Mouse (Mus musculus) frontal cortex, adult 2 months (tissue): ENCODE results near the gene Samd10. TPM values are rescaled to one million over a fixed set of nuclear protein-coding genes. Genes with fewer than 3 reads are reported as not detected.

Experiments
- DNase-seq, 2 experiments: peaks; one replicate each; pipeline ENCODE4 v3.0.0; 2022; ENCODE audit warnings: low spot score in 1 of 2; ENCODE audit errors: extremely low spot score in 1 of 2
- polyA plus RNA-seq: library from polyadenylated mRNA; depleted of rRNA; stranded (reverse); fragments of >200 nt; gene quantifications from 2 replicates; pipeline ENCODE4 v1.2.3, GENCODE M21; 2012

Gene Samd10
- polyA plus RNA-seq, 1 experiment = 30.6 TPM

DNA sequence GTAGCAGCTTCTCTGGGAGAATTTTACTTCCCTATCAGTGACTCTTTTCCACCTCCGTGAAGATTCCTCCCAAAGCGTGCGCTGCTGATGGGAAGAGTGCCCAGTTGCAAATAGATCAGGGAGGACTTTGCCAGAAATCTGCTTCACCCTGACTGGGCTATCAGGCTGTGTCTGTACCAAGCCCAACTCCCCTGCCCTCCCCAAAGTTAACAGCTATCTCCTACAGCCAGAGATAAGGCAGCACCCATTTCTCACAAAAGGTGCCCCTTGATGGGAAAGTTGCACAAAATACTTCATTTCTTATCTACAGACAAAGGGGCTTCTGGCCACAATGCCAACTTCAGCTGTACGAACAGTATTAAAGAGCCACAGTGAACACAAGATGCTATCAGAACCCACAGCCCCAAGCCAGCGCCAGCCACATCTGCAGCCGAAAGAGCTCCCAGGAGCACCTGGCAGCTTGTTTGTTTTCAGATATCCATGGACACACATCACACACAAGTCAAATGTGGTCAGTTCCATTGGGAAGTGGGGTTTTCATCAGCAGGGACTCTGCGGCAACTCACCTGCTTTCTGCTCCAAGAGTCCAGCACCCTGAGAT, 20.9 kb downstream of the Samd10 start:
- peak in 1 of 2 experiments; percentile 47 for DNase-seq

DNA sequence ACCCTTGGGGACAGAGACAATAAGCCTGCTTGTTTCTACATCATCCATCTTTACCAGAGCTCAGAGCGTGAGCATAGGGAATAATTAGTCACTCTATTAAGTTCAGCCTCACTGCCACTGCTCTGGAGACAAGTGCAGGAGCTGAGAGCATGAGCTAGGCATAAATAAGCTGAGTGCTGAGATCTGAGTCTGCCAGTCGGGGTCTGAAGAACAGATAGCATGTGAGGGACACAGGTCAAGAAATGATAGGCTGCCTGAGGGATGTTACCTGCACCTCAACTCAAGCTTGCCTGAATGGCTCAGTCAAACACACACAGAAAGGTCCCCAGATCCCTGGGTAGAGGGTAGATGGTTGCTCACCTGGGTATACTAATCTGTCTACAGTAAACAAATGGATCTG, 21.9 kb downstream of the Samd10 start:
- DNase-seq = no peak

DNA sequence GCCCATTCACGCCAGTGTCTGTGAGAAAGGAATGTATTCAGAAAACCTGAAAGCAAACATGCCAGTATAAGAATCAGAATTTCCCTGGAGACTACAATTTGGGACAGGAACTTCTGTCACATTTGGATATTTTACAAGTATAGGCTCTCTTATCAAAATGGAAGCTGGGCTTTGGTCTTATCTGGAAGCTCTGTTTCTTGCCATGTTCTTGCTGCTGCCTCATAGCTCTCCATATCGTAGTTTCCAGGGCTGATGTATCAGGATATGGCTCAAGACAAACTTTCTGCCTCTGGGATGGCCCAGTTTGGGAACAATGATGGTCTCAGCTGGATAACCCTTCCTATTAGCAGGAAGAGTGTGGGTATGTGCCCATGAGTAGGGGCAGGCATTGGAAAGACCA, 22.4 kb downstream of the Samd10 start:
- no peak for DNase-seq

DNA sequence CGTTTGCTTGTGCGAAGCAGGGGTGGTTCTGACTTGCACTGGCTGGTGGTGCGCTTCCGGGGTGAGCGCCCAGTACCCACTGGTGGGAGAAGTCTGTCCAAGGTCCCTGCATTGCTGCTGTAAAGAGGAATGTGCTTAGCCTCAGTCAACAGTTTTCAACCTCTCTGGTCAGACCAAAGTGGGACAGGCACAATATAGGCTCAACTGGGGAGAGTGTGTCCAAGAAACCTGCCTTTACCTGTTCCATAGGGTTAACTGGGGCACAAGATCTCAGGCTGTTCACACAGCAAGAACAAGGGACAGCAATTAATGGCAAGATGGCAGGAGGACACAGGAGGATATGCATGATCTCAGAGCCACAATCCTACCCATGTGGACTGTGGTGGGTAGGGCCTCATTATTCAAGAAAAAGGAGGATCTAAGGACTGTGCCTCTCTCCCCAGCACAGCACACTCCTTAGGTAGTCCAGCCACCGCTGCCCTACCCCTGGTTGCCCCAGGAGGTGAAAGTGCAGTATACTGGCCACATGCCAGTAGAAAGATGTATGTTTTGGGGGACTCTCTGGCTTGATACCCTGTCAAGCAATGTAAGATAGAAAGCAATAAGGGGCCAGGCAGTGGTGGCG, 24.0 kb downstream of the Samd10 start:
- no peak for DNase-seq

DNA sequence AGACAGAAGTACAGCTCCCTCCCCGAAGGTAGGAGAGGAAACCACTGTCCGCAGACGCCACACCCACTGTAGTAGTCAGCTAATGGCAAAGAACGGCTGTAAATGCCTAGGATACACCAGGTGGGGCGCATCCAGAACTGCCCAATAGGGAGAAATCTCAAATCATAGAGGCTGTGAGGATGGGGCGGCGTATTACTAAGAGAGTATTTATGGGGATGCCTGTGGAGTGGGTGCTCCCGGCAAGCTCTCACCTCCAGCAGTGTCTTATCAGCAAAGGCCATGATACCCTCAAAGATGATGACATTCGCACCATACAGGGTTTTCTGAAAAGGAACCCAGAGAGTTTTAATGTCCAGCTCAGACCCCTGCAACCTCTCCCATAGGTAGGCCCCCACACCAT, 25.1 kb downstream of the Samd10 start:
- DNase-seq = no peak

DNA sequence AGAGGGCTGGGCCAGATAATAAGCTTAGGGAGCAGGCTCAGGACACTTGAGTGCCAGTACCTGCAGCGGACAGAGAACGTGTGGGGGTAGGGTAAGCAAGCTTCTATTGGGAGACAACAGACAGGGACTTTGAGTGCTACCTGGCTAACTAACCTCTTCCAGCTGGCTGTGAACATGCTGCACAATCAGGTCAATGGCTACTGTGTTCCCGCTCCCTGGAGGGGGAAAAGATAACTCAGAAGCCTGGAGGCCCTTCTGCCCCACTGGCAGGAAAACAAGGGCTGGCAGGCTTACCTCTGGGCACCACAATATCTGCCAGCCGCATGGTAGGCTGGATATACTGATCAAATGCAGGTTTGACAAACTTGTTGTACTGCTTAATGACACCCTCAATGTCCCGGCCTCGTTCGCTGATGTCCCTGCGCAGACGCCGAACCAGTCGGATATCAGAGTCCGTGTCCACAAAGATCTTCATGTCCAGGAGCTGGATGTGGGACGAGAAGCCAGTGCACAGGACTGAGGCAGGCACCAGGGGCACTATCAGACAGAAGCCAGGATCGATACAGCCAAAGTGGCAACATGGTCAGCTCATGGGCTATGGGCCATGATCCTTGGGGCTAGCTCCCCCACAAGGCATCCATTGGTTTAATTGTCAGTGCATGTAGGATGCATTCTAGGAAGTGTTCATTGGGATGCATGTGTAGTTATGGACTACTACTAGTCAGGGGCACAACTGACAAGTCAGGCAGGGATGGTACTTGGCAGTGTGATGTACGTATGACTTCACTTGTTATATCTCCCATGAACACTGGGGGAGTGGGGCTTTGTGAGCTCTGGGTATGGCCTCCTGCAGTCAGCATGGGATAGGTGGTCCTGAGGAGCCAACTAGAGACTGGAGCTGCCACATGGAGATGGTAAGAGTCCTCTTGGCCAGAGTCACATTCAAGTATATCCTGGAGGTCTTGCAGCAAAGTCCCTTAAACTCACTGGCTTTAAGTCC, 25.8 kb downstream of the Samd10 start:
- no peak for DNase-seq

DNA sequence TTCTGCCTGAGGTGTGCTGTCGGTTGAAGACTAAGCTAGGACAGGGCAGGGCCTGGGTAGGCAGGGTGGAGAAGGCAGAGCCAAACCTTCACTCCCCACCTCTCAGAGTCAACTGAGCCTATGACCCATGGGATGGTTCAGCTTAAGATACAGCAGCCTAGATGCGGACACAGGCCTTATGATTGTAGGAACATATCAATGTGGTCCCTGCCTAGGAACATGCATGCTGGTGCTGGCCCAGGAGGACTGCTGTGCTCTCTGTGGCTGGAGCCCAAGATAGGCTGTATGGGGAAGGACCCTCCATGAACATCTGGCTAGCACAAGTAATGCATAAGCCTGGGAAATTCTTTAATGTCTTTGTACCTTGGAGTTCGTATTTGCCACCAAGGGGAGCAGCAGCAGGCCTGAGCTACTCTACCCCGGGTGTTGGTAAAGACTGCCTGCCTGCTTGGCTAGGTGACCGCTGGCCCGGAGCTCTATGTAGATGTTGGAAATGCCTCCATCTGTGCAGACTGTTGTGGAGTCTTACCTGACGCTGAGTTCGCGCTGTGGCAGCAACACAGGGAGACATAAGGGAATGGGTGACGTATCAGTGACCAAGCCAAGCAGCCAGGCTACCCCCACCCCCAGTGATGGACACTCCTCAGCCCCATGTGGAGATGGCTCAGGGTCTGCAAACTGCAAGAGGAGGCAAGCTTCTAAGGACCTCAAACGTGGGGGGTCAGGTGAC, 26.9 kb downstream of the Samd10 start:
- no peak for DNase-seq

DNA sequence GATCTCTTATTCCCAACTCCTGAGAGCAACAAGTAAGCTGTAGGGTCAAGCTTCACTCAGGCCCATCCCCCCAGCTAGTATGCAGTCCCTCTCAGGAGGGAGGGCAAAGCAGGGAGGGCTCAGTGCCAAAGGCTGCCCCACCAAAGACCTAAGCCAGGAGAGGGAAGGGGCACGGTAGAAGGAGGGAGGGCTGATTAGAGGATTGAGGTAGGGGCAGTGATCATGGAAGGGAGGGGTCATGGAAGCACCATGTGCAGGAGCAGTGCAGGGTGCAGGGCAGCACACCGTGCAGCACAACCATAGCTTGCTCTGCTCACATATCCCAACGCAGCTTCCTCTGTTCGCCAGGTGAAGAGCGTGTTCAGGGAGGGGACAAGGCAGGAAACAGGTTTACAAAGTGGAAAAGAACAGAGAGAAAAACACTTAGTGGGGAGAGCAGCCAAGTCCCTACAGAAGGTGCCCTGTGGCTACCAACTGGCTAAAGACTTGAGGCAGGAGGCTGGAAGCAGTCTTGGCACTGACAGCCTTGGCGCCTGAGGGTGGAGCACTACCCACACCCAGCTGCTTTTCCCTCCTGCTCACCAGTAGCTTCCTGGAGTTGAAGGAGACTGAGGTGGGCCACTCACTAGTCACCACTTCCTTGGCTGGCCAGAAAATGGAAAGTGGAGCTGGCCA, 28.0 kb downstream of the Samd10 start:
- DNase-seq = peak in 1 of 2 experiments; percentile 41

DNA sequence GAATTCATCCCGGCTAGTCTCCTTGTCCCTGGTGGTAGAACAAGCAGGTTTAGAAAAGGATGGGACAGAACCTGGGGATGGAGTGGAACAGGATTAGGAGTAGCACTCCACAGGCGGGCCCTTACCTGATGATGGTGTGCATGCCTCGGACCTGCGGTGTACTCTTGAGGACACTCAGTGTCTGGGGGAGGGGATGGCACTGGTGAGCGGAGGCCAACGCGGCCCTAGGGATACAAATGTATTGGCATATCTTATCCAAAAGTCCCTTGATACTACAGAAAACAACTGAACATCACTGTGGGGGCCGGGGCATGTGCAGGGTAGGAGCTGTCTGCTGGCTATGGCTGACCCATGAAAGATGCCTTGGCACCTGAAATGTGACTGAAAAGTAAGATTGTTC, 28.6 kb downstream of the Samd10 start:
- DNase-seq = no peak

DNA sequence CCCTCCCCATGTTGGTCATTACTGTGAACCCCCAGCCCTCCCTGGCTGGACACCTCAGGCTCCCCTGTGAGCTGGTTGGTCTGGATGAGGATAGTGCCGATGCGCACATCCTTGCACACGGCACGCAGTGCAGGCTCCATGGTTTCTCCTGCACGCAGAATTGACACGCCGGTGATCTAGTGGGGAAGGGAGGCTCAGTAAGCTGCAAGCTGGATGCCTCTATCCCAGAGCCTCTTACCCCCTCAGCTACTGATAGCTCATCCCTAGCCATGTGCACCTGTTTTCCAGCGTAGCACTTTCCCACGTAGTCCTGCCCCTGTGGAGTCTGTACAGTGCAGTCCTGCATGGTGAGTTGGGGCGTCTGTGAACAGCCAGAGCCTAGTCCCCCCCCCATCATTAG, 29.2 kb downstream of the Samd10 start:
- no peak for DNase-seq

DNA sequence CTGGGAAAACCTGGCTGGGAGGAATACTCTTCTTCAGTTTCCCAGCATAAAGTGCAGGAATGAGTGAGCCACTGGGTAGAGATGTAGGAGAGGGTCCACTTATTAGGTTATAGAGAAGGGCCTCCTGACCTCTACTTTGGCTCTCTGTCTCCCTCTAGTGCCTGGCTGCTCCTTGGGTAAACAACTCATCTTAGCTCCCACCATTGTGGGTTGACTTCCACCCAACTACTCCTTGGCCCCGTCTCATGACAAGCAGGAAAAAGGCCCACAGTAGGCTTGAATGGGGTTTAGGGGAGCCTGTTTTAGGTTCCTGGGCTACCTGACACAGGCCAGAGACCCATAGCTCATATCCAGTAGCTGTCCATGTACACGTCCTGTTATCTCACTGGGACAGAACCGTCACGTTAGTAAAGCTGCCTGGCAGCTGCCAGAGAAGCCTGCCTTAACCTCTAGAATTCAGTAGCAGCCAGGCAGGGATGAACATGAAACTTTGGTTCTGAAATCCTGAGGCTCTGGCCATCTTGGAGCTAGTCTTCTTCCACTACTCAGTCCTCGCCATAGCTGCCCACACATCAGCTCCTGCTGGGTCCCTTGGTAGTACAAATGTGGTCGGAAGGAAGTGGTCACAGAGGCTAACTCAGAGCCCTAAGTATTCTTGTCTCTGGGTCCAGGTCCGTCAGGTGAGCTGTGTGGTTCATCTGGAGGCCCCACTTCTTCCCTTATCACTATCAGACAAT, 30.6 kb downstream of the Samd10 start:
- peak in 1 of 2 experiments; percentile 45 for DNase-seq

DNA sequence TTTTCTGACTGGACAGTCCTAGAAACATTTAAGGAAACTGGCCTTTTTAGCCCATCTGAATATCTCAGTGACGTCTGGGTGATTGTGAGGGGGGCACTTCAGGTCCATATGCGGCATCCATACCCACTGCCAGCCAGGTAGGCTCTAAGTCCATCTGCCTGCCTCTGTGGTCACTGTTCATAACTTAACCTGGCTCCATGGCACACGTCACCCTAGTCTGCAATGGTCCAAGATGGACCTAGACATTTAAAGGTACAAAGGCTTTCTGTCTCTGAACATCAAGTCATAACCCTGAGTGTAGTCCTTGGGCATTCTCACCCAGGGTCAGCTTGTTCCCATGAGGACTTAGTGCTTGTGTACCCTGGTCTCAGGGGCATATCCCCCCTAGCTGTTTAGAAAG, 31.7 kb downstream of the Samd10 start:
- no peak for DNase-seq

DNA sequence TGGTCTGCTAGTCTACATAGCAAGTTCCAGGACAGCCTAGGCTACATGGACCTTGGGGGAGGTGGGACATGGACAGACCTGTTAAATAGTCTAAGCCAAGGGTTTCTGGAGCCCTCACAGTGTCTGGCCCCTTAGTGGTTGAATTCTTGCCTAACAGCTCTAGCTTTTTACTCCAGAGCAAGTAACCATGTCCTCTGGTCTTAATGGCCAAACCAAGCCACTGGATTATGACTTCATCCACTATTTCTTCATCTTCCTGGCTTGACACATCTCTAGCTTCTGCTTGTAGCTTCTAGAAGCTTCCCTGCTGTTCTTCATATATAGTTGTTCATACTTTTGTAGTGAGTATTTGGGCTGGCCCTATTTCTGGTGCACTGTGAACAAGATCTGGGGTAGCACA, 45.2 kb downstream of the Samd10 start:
- DNase-seq = no peak

DNA sequence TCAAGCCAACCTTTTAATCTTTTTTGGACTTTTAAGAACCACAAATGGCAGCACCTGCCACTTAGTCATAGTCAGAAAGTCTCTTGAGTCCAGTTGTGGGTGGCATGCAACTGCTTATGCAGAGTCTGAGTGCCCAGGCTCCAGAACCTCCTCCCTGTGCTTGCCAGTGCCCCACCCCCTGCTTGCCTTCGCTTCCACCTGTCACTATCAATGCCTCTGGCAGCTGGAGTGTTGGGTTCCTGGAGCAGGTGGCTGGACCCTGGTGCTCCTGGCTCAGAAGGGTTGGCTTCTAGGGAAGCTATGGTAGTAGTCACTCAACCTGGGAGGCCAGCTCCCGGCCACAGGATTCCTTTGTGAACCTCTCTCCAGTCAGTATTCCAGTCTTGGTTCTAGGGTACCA, 48.8 kb downstream of the Samd10 start:
- no peak for DNase-seq

DNA sequence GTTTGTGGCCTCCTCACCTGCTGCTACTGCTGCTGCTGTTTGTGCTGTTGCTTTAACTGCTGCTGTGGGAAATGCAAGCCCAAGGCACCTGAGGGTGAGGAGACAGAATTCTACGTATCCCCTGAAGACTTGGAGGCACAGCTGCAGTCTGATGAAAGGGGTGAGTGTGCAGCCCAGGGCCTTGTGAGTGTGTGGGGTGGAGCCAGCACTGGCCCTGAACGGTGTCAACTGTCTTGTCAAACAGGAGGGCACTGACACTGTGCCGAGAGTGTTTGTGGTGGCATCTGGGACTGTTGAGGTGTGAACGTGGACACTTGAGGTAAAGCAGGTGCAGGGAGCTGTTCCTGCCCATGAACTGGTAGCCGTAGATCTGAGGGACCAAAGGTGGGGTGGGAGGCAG, 50.3 kb downstream of the Samd10 start:
- DNase-seq = no peak

DNA sequence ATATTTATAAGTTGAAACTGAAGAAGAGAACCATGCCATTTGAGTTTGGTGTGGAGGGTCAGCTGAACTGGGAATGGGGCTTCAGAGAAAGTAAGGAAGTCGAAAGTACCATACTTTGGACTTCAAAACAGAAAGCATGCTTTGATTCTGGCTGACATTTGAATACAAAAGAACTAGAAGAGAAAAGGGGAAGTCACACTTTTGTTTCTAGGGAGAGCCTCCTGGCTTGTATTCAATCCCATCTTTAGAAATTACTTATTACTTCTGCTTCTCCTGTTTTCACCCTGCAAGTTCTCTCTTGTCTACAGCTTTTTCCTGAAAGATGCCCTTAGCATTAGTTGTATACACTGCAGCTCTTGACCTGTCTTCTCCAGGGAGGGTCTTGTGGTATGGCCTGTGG, 50.8 kb downstream of the Samd10 start:
- no peak for DNase-seq

DNA sequence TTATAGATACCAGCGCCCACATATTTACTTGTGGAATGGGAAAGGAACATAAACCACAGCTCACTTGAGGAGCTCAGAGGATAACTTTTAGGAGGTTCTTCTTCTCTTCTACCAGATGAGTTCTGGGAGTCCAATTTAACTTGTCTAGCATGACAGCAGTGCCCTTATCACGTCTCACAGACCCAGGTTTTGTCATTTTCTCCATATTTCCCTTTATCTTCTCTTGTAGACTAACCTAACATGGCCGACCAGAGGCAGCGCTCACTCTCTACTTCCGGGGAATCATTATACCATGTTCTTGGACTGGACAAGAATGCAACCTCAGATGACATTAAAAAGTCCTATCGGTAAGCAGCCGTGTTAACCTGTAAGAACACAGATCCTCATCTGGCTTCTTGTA, 52.9 kb downstream of the Samd10 start:
- DNase-seq = no peak
